Mouse (Mus musculus): ENCODE measurements around the gene Kat8.

- no peak for TF ChIP-seq CTCF (IDR thresholded peaks at IDR 0.05; ENCODE audit: insufficient read depth, low read depth, low read length)
- TF ChIP-seq POLR2A (IDR thresholded peaks at IDR 0.05; ENCODE audit: insufficient read depth, low read depth, low read length) = no peak
Observed at GRCm38 (mm10) chr7:127922451-127923275, 10.3 kb downstream of the Kat8 start.

Measured in olfactory bulb, adult 2 months (tissue).